ENCODE assay signal across 39 mouse cellular contexts in genomic region chr14:121534501-121534900, GRCm38 (mm10). TPM values are rescaled to one million over a fixed set of nuclear protein-coding genes. Genes with fewer than 3 reads are reported as not detected.
"Had no signal": no experiment of that assay in that cellular context is flagged by ENCODE, and none has a peak within 500 bp of the region (broad histone marks: within the 10 kb centered on the region; RNA-seq: fewer than 3 reads in every experiment).

No protein-coding gene starts in this region.

- ATAC-seq: liver, embryonic 12.5 days; liver, postnatal 0 days; lung, postnatal 0 days; midbrain, embryonic 13.5 days; midbrain, embryonic 15.5 days; midbrain, embryonic 16.5 days had no signal

- H3K4me3 ChIP-seq: limb, embryonic 10.5 days; limb, embryonic 12.5 days; limb, embryonic 13.5 days; limb, embryonic 15.5 days; liver, embryonic 12.5 days; liver, embryonic 13.5 days; liver, embryonic 15.5 days; lung, embryonic 15.5 days; megakaryocyte, embryonic 14.5 days; midbrain, embryonic 10.5 days; midbrain, embryonic 12.5 days; midbrain, embryonic 13.5 days; midbrain, embryonic 15.5 days; myocyte; neural tube, embryonic 12.5 days had no signal

- H3K27me3 ChIP-seq: limb, embryonic 13.5 days; limb, embryonic 15.5 days; liver, embryonic 12.5 days; liver, embryonic 13.5 days; liver, embryonic 15.5 days; lung, embryonic 15.5 days; megakaryocyte, embryonic 14.5 days; midbrain, embryonic 12.5 days; midbrain, embryonic 13.5 days; midbrain, embryonic 15.5 days; neural tube, embryonic 12.5 days had no signal

- H3K27ac ChIP-seq: limb, embryonic 10.5 days; limb, embryonic 12.5 days; limb, embryonic 13.5 days; limb, embryonic 15.5 days; liver, embryonic 12.5 days; liver, embryonic 13.5 days; liver, embryonic 14.5 days; liver, embryonic 15.5 days; lung, embryonic 15.5 days; macrophage; midbrain, embryonic 10.5 days; midbrain, embryonic 12.5 days; midbrain, embryonic 13.5 days; midbrain, embryonic 15.5 days; neural tube, embryonic 12.5 days had no signal

- H3K4me2 ChIP-seq: limb, embryonic 12.5 days; limb, embryonic 13.5 days; limb, embryonic 15.5 days; liver, embryonic 12.5 days; liver, embryonic 13.5 days; liver, embryonic 15.5 days; lung, embryonic 14.5 days; lung, embryonic 15.5 days; midbrain, embryonic 11.5 days; midbrain, embryonic 12.5 days; midbrain, embryonic 13.5 days; midbrain, embryonic 15.5 days; neural tube, embryonic 12.5 days had no signal

- H3K4me1 ChIP-seq: limb, embryonic 10.5 days; limb, embryonic 12.5 days; limb, embryonic 13.5 days; limb, embryonic 15.5 days; liver, embryonic 12.5 days; liver, embryonic 13.5 days; liver, embryonic 15.5 days; lung, embryonic 15.5 days; megakaryocyte, embryonic 14.5 days; midbrain, embryonic 10.5 days; midbrain, embryonic 12.5 days; midbrain, embryonic 13.5 days; midbrain, embryonic 15.5 days; neural tube, embryonic 12.5 days had no signal

- DNase-seq: left cerebral cortex, postnatal 4 days; liver; liver, embryonic 13.5 days; liver, postnatal 0 days; lung, adult 18-20 months; lung, adult 2 months; lung, embryonic 14.5 days; lung, postnatal 10 days; lung, postnatal 14 days; lung, postnatal 36 days; lung, postnatal 4 days; midbrain, embryonic 14.5 days had no signal

- H3K9me3 ChIP-seq: limb, embryonic 10.5 days; limb, embryonic 12.5 days; limb, embryonic 15.5 days; liver, embryonic 12.5 days; liver, embryonic 13.5 days; liver, embryonic 15.5 days; lung, embryonic 15.5 days; midbrain, embryonic 10.5 days; midbrain, embryonic 12.5 days; midbrain, embryonic 13.5 days; midbrain, embryonic 15.5 days; neural tube, embryonic 12.5 days had no signal

- H3K9ac ChIP-seq: limb, embryonic 12.5 days; limb, embryonic 13.5 days; limb, embryonic 15.5 days; liver, embryonic 12.5 days; liver, embryonic 13.5 days; liver, embryonic 14.5 days; liver, embryonic 15.5 days; liver, postnatal 0 days; lung, embryonic 14.5 days; lung, embryonic 15.5 days; midbrain, embryonic 12.5 days; midbrain, embryonic 13.5 days; midbrain, embryonic 15.5 days; neural tube, embryonic 12.5 days had no signal

- H3K36me3 ChIP-seq: limb, embryonic 10.5 days; limb, embryonic 12.5 days; limb, embryonic 13.5 days; limb, embryonic 15.5 days; liver, embryonic 12.5 days; liver, embryonic 13.5 days; liver, embryonic 15.5 days; lung, embryonic 15.5 days; midbrain, embryonic 10.5 days; midbrain, embryonic 12.5 days; midbrain, embryonic 13.5 days; midbrain, embryonic 15.5 days; neural tube, embryonic 12.5 days had no signal

RNA-seq across cellular contexts. Expression of gene Slc15a1, which starts 29.4 kb away (rescaled TPM):
- total RNA-seq: left cerebral cortex, postnatal 25 days; left cerebral cortex, postnatal 36 days; liver, adult 2 months; megakaryocyte progenitor cell, adult 5-6 weeks; megakaryocyte, adult 5-6 weeks; monocyte, adult 5-6 weeks had no signal
- polyA plus RNA-seq: limb, embryonic 10.5 days; limb, embryonic 11.5 days; limb, embryonic 12.5 days; limb, embryonic 13.5 days; liver, adult 2 months; liver, embryonic 12.5 days; liver, embryonic 13.5 days; liver, embryonic 14.5 days; liver, embryonic 15.5 days; liver, postnatal 0 days; macrophage; midbrain, embryonic 10.5 days; midbrain, embryonic 11.5 days; midbrain, embryonic 12.5 days; midbrain, embryonic 14.5 days; midbrain, embryonic 16.5 days; myocyte; neural tube, embryonic 11.5 days; neural tube, embryonic 12.5 days had no signal
